Comparison of ENCODE assay signal across 19 mouse cellular contexts in genomic region chr6:52219234-52219942, GRCm38 (mm10). TPM values are rescaled to one million over a fixed set of nuclear protein-coding genes. Genes with fewer than 3 reads are reported as not detected.
A peak's percentile ranks its signal among the peaks of the same experiment; 100 is the strongest.
DNase-seq lines count a peak whose midpoint lies in the region; ATAC-seq and TF ChIP-seq lines count a peak whose summit lies in the region.
"Had no signal": no experiment of that assay in that cellular context is flagged by ENCODE, and none has a peak within 500 bp of the region (broad histone marks: within the 10 kb centered on the region; RNA-seq: fewer than 3 reads in every experiment).

No protein-coding gene starts in this region.

- H3K4me2 ChIP-seq in neural tube, embryonic 11.5 days (ENCODE audit: low read depth): peak overlapping the region; percentile 99
- H3K4me2 ChIP-seq in kidney, embryonic 14.5 days (replicated peaks; ENCODE audit: low read depth, low read length): peak overlapping the region; percentile 97
- H3K4me2 ChIP-seq in neural tube, embryonic 15.5 days: peak overlapping the region; percentile 85
- H3K4me2 ChIP-seq in forebrain, postnatal 0 days (ENCODE audit: low read depth): no peak overlapping the region
- H3K4me2 ChIP-seq in lung, postnatal 0 days (replicated peaks; ENCODE audit: low read depth, low read length): no peak overlapping the region
- H3K4me2 ChIP-seq: embryonic facial prominence, embryonic 13.5 days; forebrain, embryonic 12.5 days; liver, embryonic 12.5 days had no signal

- H3K27ac ChIP-seq in neural tube, embryonic 11.5 days (ENCODE audit: low read depth, low read length): peak overlapping the region; percentile 100
- H3K27ac ChIP-seq in kidney, embryonic 14.5 days (ENCODE audit: low read depth, low read length): peak overlapping the region; percentile 98; the same call in 1 of the 2 replicates
- H3K27ac ChIP-seq in limb, embryonic 10.5 days: peak overlapping the region; percentile 99
- peak overlapping the region; percentile 100 for H3K27ac ChIP-seq in neural tube, embryonic 15.5 days (replicated peaks)
- no peak overlapping the region for H3K27ac ChIP-seq in forebrain, postnatal 0 days (ENCODE audit: low read depth, low read length)
- H3K27ac ChIP-seq in lung, postnatal 0 days (ENCODE audit: low read length): no peak overlapping the region
- H3K27ac ChIP-seq: embryonic facial prominence, embryonic 13.5 days; forebrain, embryonic 12.5 days; hindbrain, postnatal 0 days; liver, embryonic 12.5 days had no signal

- peak overlapping the region; percentile 99 for H3K9ac ChIP-seq in neural tube, embryonic 11.5 days (ENCODE audit: low read length)
- H3K9ac ChIP-seq in kidney, embryonic 14.5 days (ENCODE audit: low read depth, low read length): peak overlapping the region; percentile 87
- peak overlapping the region; percentile 84 for H3K9ac ChIP-seq in neural tube, embryonic 15.5 days (replicated peaks)
- H3K9ac ChIP-seq in forebrain, postnatal 0 days: no peak overlapping the region
- no peak overlapping the region for H3K9ac ChIP-seq in lung, postnatal 0 days (replicated peaks; ENCODE audit: low read depth)
- H3K9ac ChIP-seq: embryonic facial prominence, embryonic 13.5 days; forebrain, embryonic 12.5 days; liver, embryonic 12.5 days had no signal

- ATAC-seq in neural tube, embryonic 11.5 days (ENCODE audit: insufficient read depth, low FRiP score, low TSS enrichment): no peak
- no peak for ATAC-seq in kidney, embryonic 14.5 days (ENCODE audit: low FRiP score, low TSS enrichment)
- no peak for ATAC-seq in neural tube, embryonic 15.5 days (ENCODE audit: low FRiP score)
- no peak for ATAC-seq in forebrain, postnatal 0 days
- ATAC-seq in lung, postnatal 0 days: no peak
- ATAC-seq: hindbrain, postnatal 0 days; liver, embryonic 12.5 days; midbrain, embryonic 16.5 days; Patski had no signal

- no peaks in the 10 kb centered on the region for H3K9me3 ChIP-seq in neural tube, embryonic 11.5 days (ENCODE audit: control insufficient read depth, low read length)
- no peaks in the 10 kb centered on the region for H3K9me3 ChIP-seq in kidney, embryonic 14.5 days (ENCODE audit: control insufficient read depth, low read length)
- H3K9me3 ChIP-seq in limb, embryonic 10.5 days (replicated peaks): no peaks in the 10 kb centered on the region
- no peaks in the 10 kb centered on the region for H3K9me3 ChIP-seq in neural tube, embryonic 15.5 days (replicated peaks)
- H3K9me3 ChIP-seq in forebrain, postnatal 0 days (ENCODE audit: low read length): no peaks in the 10 kb centered on the region
- no peaks in the 10 kb centered on the region for H3K9me3 ChIP-seq in lung, postnatal 0 days (ENCODE audit: low read length)
- H3K9me3 ChIP-seq: embryonic facial prominence, embryonic 13.5 days; forebrain, embryonic 12.5 days; liver, embryonic 12.5 days had no signal

- no peak for TF ChIP-seq CTCF in forebrain, postnatal 0 days (IDR thresholded peaks at IDR 0.05; ENCODE audit: low read depth)
- no peak for TF ChIP-seq CTCF in lung, postnatal 0 days (IDR thresholded peaks at IDR 0.05)

- peaks cover 8% of the 10 kb centered on the region; the same call in 1 of the 2 replicates for H3K27me3 ChIP-seq in neural tube, embryonic 11.5 days (ENCODE audit: control insufficient read depth, insufficient read depth, low read length)
- 0 out of 2 replicates have a peak, but pooled peaks cover 7% of the 10 kb centered on the region for H3K27me3 ChIP-seq in kidney, embryonic 14.5 days (ENCODE audit: control insufficient read depth, insufficient read depth, low read length)
- H3K27me3 ChIP-seq in limb, embryonic 10.5 days (ENCODE audit: low read depth, poor library complexity, severe bottlenecking): peaks cover 40% of the 10 kb centered on the region
- H3K27me3 ChIP-seq in neural tube, embryonic 15.5 days (replicated peaks): no peaks in the 10 kb centered on the region
- peaks cover 99% of the 10 kb centered on the region for H3K27me3 ChIP-seq in forebrain, postnatal 0 days (ENCODE audit: insufficient read depth, low read length)
- peaks cover 90% of the 10 kb centered on the region for H3K27me3 ChIP-seq in lung, postnatal 0 days (replicated peaks; ENCODE audit: insufficient read depth, low read length)
- H3K27me3 ChIP-seq: Patski had no signal

- peak; percentile 57 for DNase-seq in neural tube, embryonic 11.5 days (ENCODE audit: low spot score)
- DNase-seq in neural tube, embryonic 10.5 days (ENCODE audit: extremely low spot score, low spot score): no peak
- DNase-seq in limb, embryonic 10.5 days (ENCODE audit: low spot score): peak; percentile 60
- DNase-seq in forebrain, postnatal 0 days: no peak
- DNase-seq in lung, postnatal 0 days (ENCODE audit: low spot score): no peak
- no peak for DNase-seq in cerebellum, postnatal 36 days
- DNase-seq: lung, postnatal 36 days had no signal

- no peak for TF ChIP-seq EP300 in lung, postnatal 0 days (IDR thresholded peaks at IDR 0.05)

- 12% methylated on average over 9 of the region's 9 CpGs for WGBS in neural tube, embryonic 11.5 days
- 24% methylated on average over 9 of the region's 9 CpGs for WGBS in kidney, embryonic 14.5 days
- WGBS in limb, embryonic 10.5 days: 13% methylated on average over 9 of the region's 9 CpGs
- WGBS in neural tube, embryonic 15.5 days: 22% methylated on average over 9 of the region's 9 CpGs
- 17% methylated on average over 9 of the region's 9 CpGs for WGBS in forebrain, postnatal 0 days
- WGBS in lung, postnatal 0 days: 62% methylated on average over 9 of the region's 9 CpGs

- no peaks in the 10 kb centered on the region for H3K36me3 ChIP-seq in neural tube, embryonic 11.5 days (ENCODE audit: control insufficient read depth, insufficient read depth, low read length)
- peaks cover 9% of the 10 kb centered on the region; the same call in 1 of the 2 replicates for H3K36me3 ChIP-seq in kidney, embryonic 14.5 days (ENCODE audit: control insufficient read depth, insufficient read depth, low read length)
- H3K36me3 ChIP-seq in limb, embryonic 10.5 days: peaks cover 21% of the 10 kb centered on the region
- no peaks in the 10 kb centered on the region for H3K36me3 ChIP-seq in neural tube, embryonic 15.5 days
- no peaks in the 10 kb centered on the region for H3K36me3 ChIP-seq in forebrain, postnatal 0 days (ENCODE audit: insufficient read depth)
- no peaks in the 10 kb centered on the region for H3K36me3 ChIP-seq in lung, postnatal 0 days (ENCODE audit: insufficient read depth, low read length)
- H3K36me3 ChIP-seq: embryonic facial prominence, embryonic 13.5 days; forebrain, embryonic 12.5 days; liver, embryonic 12.5 days had no signal

- peaks cover 19% of the 10 kb centered on the region for H3K4me1 ChIP-seq in neural tube, embryonic 11.5 days (ENCODE audit: control insufficient read depth, insufficient read depth, low read length)
- H3K4me1 ChIP-seq in kidney, embryonic 14.5 days (ENCODE audit: control insufficient read depth, insufficient read depth, low read length): peaks cover 46% of the 10 kb centered on the region
- H3K4me1 ChIP-seq in limb, embryonic 10.5 days: peaks cover 74% of the 10 kb centered on the region
- H3K4me1 ChIP-seq in neural tube, embryonic 15.5 days: peaks cover 59% of the 10 kb centered on the region
- H3K4me1 ChIP-seq in forebrain, postnatal 0 days (ENCODE audit: insufficient read depth): peaks cover 4% of the 10 kb centered on the region; the same call in 1 of the 2 replicates
- peaks cover 10% of the 10 kb centered on the region for H3K4me1 ChIP-seq in lung, postnatal 0 days (ENCODE audit: insufficient read depth, low read depth, low read length)

- H3K4me3 ChIP-seq in neural tube, embryonic 11.5 days (ENCODE audit: low read depth, low read length): peak overlapping the region; percentile 87
- peak overlapping the region; percentile 64 for H3K4me3 ChIP-seq in kidney, embryonic 14.5 days (ENCODE audit: low read length)
- peak overlapping the region; percentile 90 for H3K4me3 ChIP-seq in limb, embryonic 10.5 days
- H3K4me3 ChIP-seq in neural tube, embryonic 15.5 days (replicated peaks): peak overlapping the region; percentile 81
- no peak overlapping the region for H3K4me3 ChIP-seq in forebrain, postnatal 0 days (ENCODE audit: low read depth, low read length)
- no peak overlapping the region for H3K4me3 ChIP-seq in lung, postnatal 0 days (ENCODE audit: low read depth, low read length)
- H3K4me3 ChIP-seq: embryonic facial prominence, embryonic 13.5 days; forebrain, embryonic 12.5 days; liver, embryonic 12.5 days had no signal

RNA-seq across cellular contexts. Expression of gene Hoxa7, which starts 2.3 kb away (rescaled TPM):
- polyA plus RNA-seq in neural tube, embryonic 11.5 days (2014; fragmentation: Nextera tagmentation; extraction: Ambion mirVana): 61.2 and 71.3 TPM in 2 replicates
- polyA plus RNA-seq in kidney, embryonic 14.5 days (2014; fragmentation: Nextera tagmentation; extraction: Ambion mirVana): 19.1 and 19.6 TPM in 2 replicates
- polyA plus RNA-seq in limb, embryonic 10.5 days (2016; fragmentation: Nextera tagmentation; extraction: Ambion mirVana): 24.7 and 24.8 TPM in 2 replicates
- 86.8 and 109 TPM in 2 replicates for polyA plus RNA-seq in neural tube, embryonic 15.5 days (2015; fragmentation: Nextera tagmentation; extraction: Ambion mirVana)
- total RNA-seq in forebrain, postnatal 0 days (2014; rRNA removed): not detected in 2 replicates
- not detected in 2 replicates for polyA plus RNA-seq in forebrain, postnatal 0 days (2015; fragmentation: Nextera tagmentation; extraction: Ambion mirVana)
- polyA plus RNA-seq in lung, postnatal 0 days (2015; fragmentation: Nextera tagmentation; extraction: Ambion mirVana): 7.5 and 8.7 TPM in 2 replicates
- total RNA-seq: layer of hippocampus, postnatal 10 days had no signal
- polyA plus RNA-seq: embryonic facial prominence, embryonic 13.5 days; forebrain, embryonic 12.5 days; midbrain, embryonic 16.5 days had no signal

RNA-seq across cellular contexts. Expression of gene Gm28308, which starts 6.2 kb away (rescaled TPM):
- polyA plus RNA-seq in neural tube, embryonic 11.5 days (2014; fragmentation: Nextera tagmentation; extraction: Ambion mirVana): not detected in 2 replicates
- not detected in 2 replicates for polyA plus RNA-seq in kidney, embryonic 14.5 days (2014; fragmentation: Nextera tagmentation; extraction: Ambion mirVana)
- polyA plus RNA-seq in limb, embryonic 10.5 days (2016; fragmentation: Nextera tagmentation; extraction: Ambion mirVana): 0.79 and 1.2 TPM in 2 replicates
- polyA plus RNA-seq in neural tube, embryonic 15.5 days (2015; fragmentation: Nextera tagmentation; extraction: Ambion mirVana): not detected in 2 replicates
- not detected in 2 replicates for total RNA-seq in forebrain, postnatal 0 days (2014; rRNA removed)
- polyA plus RNA-seq in forebrain, postnatal 0 days (2015; fragmentation: Nextera tagmentation; extraction: Ambion mirVana): not detected in 2 replicates
- polyA plus RNA-seq in lung, postnatal 0 days (2015; fragmentation: Nextera tagmentation; extraction: Ambion mirVana): not detected in 2 replicates
- total RNA-seq: adrenal gland, adult 18-20 months; granulocyte monocyte progenitor cell, adult 5-6 weeks; layer of hippocampus, postnatal 10 days had no signal
- polyA plus RNA-seq: embryonic facial prominence, embryonic 13.5 days; forebrain, embryonic 12.5 days; heart, embryonic 16.5 days; hindbrain, postnatal 0 days; liver, embryonic 12.5 days; midbrain, embryonic 16.5 days had no signal

RNA-seq across cellular contexts. Expression of gene Hoxa3, which starts 6.3 kb away (rescaled TPM):
- polyA plus RNA-seq in neural tube, embryonic 11.5 days (2014; fragmentation: Nextera tagmentation; extraction: Ambion mirVana): 20.2 TPM in 2 replicates
- polyA plus RNA-seq in kidney, embryonic 14.5 days (2014; fragmentation: Nextera tagmentation; extraction: Ambion mirVana): 9.7 and 13.6 TPM in 2 replicates
- 7.0 and 7.9 TPM in 2 replicates for polyA plus RNA-seq in limb, embryonic 10.5 days (2016; fragmentation: Nextera tagmentation; extraction: Ambion mirVana)
- 10.7 and 14.6 TPM in 2 replicates for polyA plus RNA-seq in neural tube, embryonic 15.5 days (2015; fragmentation: Nextera tagmentation; extraction: Ambion mirVana)
- 0.23 TPM in 1 of 2 replicates, not detected in the other for total RNA-seq in forebrain, postnatal 0 days (2014; rRNA removed)
- not detected in 2 replicates for polyA plus RNA-seq in forebrain, postnatal 0 days (2015; fragmentation: Nextera tagmentation; extraction: Ambion mirVana)
- 4.3 and 4.8 TPM in 2 replicates for polyA plus RNA-seq in lung, postnatal 0 days (2015; fragmentation: Nextera tagmentation; extraction: Ambion mirVana)
- total RNA-seq: layer of hippocampus, postnatal 10 days had no signal
- polyA plus RNA-seq: midbrain, embryonic 16.5 days had no signal

RNA-seq across cellular contexts. Expression of gene Hoxa6, which starts 10.9 kb away (rescaled TPM):
- 16.0 and 18.8 TPM in 2 replicates for polyA plus RNA-seq in neural tube, embryonic 11.5 days (2014; fragmentation: Nextera tagmentation; extraction: Ambion mirVana)
- polyA plus RNA-seq in kidney, embryonic 14.5 days (2014; fragmentation: Nextera tagmentation; extraction: Ambion mirVana): 4.4 TPM in 2 replicates
- polyA plus RNA-seq in limb, embryonic 10.5 days (2016; fragmentation: Nextera tagmentation; extraction: Ambion mirVana): 3.5 and 4.1 TPM in 2 replicates
- polyA plus RNA-seq in neural tube, embryonic 15.5 days (2015; fragmentation: Nextera tagmentation; extraction: Ambion mirVana): 10.3 and 15.0 TPM in 2 replicates
- not detected in 2 replicates for total RNA-seq in forebrain, postnatal 0 days (2014; rRNA removed)
- polyA plus RNA-seq in forebrain, postnatal 0 days (2015; fragmentation: Nextera tagmentation; extraction: Ambion mirVana): not detected in 2 replicates
- polyA plus RNA-seq in lung, postnatal 0 days (2015; fragmentation: Nextera tagmentation; extraction: Ambion mirVana): 0.95 and 1.1 TPM in 2 replicates
- total RNA-seq: layer of hippocampus, postnatal 10 days had no signal
- polyA plus RNA-seq: forebrain, embryonic 12.5 days; heart, embryonic 16.5 days; midbrain, embryonic 16.5 days had no signal

RNA-seq across cellular contexts. Expression of gene Hoxa9, which starts 11.5 kb away (rescaled TPM):
- 98.8 and 105 TPM in 2 replicates for polyA plus RNA-seq in neural tube, embryonic 11.5 days (2014; fragmentation: Nextera tagmentation; extraction: Ambion mirVana)
- 58.1 and 67.8 TPM in 2 replicates for polyA plus RNA-seq in kidney, embryonic 14.5 days (2014; fragmentation: Nextera tagmentation; extraction: Ambion mirVana)
- polyA plus RNA-seq in limb, embryonic 10.5 days (2016; fragmentation: Nextera tagmentation; extraction: Ambion mirVana): 95.7 and 123 TPM in 2 replicates
- polyA plus RNA-seq in neural tube, embryonic 15.5 days (2015; fragmentation: Nextera tagmentation; extraction: Ambion mirVana): 64.3 and 77.5 TPM in 2 replicates
- not detected in 2 replicates for total RNA-seq in forebrain, postnatal 0 days (2014; rRNA removed)
- not detected in 2 replicates for polyA plus RNA-seq in forebrain, postnatal 0 days (2015; fragmentation: Nextera tagmentation; extraction: Ambion mirVana)
- polyA plus RNA-seq in lung, postnatal 0 days (2015; fragmentation: Nextera tagmentation; extraction: Ambion mirVana): 0.06 and 0.07 TPM in 2 replicates
- total RNA-seq: layer of hippocampus, postnatal 10 days had no signal
- polyA plus RNA-seq: embryonic facial prominence, embryonic 13.5 days; forebrain, embryonic 12.5 days; hindbrain, postnatal 0 days; midbrain, embryonic 16.5 days had no signal

Comparison
In these comparisons a context has a peak if more than half of its experiments do, and no peak if none do; other contexts are left out.
1. DNase-seq: peak in neural tube, embryonic 11.5 days (single experiment) and limb, embryonic 10.5 days (single experiment); none in neural tube, embryonic 10.5 days (single experiment), forebrain, postnatal 0 days (single experiment), lung, postnatal 0 days (single experiment) and cerebellum, postnatal 36 days (0 of 2).
2. H3K27ac ChIP-seq: peak in neural tube, embryonic 11.5 days (single experiment), kidney, embryonic 14.5 days (single experiment), limb, embryonic 10.5 days (single experiment) and neural tube, embryonic 15.5 days (single experiment); none in forebrain, postnatal 0 days (single experiment) and lung, postnatal 0 days (single experiment).
3. H3K4me2 ChIP-seq: peak in neural tube, embryonic 11.5 days (single experiment), kidney, embryonic 14.5 days (single experiment) and neural tube, embryonic 15.5 days (single experiment); none in forebrain, postnatal 0 days (single experiment) and lung, postnatal 0 days (single experiment).
4. H3K4me3 ChIP-seq: peak in neural tube, embryonic 11.5 days (single experiment), kidney, embryonic 14.5 days (single experiment), limb, embryonic 10.5 days (single experiment) and neural tube, embryonic 15.5 days (single experiment); none in forebrain, postnatal 0 days (single experiment) and lung, postnatal 0 days (single experiment).
5. H3K9ac ChIP-seq: peak in neural tube, embryonic 11.5 days (single experiment), kidney, embryonic 14.5 days (single experiment) and neural tube, embryonic 15.5 days (single experiment); none in forebrain, postnatal 0 days (single experiment) and lung, postnatal 0 days (single experiment).